Mouse (Mus musculus) thymus, adult 2 months (tissue): Measurements from ENCODE around the gene Igfbpl1.

Source experiments
- CTCF ChIP-seq: fragments of 200-500 bp; IDR thresholded peaks from 2 replicates; pipeline ENCODE4 v1.5.1; 2012; ENCODE audit warnings: mild to moderate bottlenecking, control low read depth, low read length, moderate library complexity, borderline replicate concordance; ENCODE audit not compliant: control insufficient read depth, poor library complexity, insufficient read depth; ENCODE audit errors: extremely low read depth
- POLR2A ChIP-seq: fragments of 200-500 bp; IDR thresholded peaks from 2 replicates; pipeline ENCODE4 v1.6.1; 2012; ENCODE audit warnings: mild to moderate bottlenecking, low read length, control low read depth, moderate library complexity; ENCODE audit not compliant: control insufficient read depth, poor library complexity, insufficient read depth; ENCODE audit errors: extremely low read depth

GRCm38 (mm10) chr4:45762600-45762999, 64.1 kb downstream of the Igfbpl1 start:
- TF ChIP-seq CTCF, result no peak
- TF ChIP-seq POLR2A, result no peak
